Mouse (Mus musculus) WW6 (cell line): ENCODE results near the gene Fgfr2.

Experiments used
- DNase-seq: peaks from one replicate; pipeline ENCODE4 v3.0.0-alpha.2; 2013; ENCODE audit warnings: low read depth, low spot score

The Fgfr2 gene

GRCm38 (mm10) chr7:132236789-132237188 lies 886.4 kb downstream of the Fgfr2 start:
- no peak for DNase-seq

DNA sequence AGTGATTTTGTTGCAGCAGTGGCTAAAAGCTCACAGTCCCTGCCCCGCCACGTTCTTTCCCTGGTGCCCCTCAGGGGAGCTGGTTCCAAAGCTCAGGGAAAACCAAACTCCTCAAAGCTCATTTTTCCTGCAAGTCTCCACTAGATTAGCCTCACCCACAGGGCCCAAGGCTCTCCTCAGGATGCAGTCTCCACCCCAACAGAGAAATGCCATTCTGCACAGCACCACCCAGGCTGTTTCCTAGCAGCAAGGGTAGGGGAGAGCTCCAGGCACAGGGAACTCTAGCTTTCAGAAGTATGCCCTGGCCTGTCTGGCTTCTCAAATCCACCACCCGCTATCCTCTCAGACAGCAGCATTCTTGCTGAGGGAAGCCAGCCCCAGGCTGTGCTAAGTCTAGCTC lies 888.9 kb downstream of the Fgfr2 start:
- DNase-seq: no peak

DNA sequence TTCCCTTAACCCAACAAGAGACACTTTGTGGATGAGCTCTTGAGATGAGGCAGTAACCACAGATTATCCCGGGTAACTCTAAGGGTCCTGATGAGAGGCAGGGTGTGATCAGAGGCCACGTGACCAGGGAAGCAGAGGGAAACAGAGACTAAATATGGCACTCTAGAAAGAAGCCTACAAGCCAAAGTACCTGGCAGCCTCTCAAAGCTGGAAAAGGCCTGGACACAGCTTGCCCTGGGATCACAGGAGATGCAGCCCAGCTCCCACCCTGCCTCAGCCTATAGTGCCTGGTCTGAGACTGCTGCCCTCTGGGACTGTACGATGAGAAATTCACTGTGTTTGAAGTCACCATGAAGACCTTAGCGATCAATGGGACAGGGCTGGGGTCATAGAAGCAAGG lies 889.4 kb downstream of the Fgfr2 start:
- no peak for DNase-seq

- no peak for DNase-seq
Measured at GRCm38 (mm10) chr7:132232937-132233336, 890.2 kb downstream of the Fgfr2 start.

DNA sequence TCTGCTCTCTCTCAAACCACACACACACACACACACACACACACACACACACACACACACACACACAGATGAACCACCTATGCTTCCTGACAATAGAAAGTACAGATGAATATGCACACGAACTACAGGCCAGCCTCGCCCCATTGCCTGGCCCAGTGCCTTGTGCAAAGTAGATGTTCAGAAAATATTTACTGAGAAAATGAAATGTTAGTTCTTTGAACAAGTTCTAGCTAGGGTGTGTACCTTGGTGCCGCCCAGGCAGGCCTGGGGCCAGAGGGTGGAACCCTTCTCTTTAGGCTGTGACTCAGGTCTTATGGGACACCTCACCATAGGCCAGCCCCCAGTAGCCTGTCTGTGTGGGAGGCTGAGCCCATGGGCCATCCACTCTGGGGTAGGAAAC lies 891.7 kb downstream of the Fgfr2 start:
- no peak for DNase-seq

DNA sequence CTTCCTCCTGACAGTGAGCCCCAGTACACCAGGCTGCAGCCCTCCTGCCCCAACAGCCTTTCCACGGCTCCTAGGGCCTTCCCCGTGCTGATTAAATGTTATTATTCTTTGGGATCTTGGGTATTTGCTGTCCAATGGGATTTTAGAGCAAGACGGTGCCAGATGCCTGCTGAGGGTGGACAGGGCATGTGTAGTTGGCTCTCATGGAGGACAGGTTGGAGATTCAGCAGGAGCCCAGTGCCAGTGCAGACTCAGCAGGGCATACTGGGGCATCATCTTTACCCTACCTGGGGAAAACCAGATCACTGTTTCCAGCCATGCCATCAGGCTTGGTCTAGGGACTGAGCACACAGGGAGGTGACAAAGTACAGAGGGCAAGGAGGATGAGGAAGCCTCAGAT lies 892.2 kb downstream of the Fgfr2 start:
- DNase-seq: no peak

DNA sequence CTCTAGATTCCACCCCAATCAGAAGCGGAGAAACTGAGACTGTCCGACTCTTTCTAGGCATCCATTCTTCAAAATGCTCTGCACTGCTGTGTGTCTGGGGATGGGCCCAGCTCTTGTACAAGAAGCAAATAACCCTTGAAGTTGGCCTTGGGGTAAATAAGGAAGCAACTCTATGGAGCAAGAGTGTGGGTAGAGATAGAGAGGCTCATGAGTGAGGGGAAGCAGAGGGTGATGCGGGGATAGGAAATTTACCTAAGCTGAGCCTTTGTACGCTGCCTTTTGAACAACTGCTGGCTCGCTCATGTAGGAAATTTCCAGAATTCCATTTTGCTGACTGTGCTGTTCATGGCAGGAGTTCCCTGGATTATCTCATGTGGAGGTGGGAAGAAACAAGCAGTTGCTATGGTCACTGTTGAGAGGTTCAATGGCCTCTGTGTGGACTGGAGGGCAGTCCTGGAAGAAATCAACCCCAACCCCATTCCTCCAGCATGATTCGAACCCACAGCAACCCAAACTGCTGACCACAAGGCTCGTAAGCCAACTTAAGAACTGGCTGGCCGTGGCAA lies 896.0 kb downstream of the Fgfr2 start:
- DNase-seq: no peak

- DNase-seq: peak; percentile 53
Measured at GRCm38 (mm10) chr7:132226379-132227074, 896.6 kb downstream of the Fgfr2 start.

DNA sequence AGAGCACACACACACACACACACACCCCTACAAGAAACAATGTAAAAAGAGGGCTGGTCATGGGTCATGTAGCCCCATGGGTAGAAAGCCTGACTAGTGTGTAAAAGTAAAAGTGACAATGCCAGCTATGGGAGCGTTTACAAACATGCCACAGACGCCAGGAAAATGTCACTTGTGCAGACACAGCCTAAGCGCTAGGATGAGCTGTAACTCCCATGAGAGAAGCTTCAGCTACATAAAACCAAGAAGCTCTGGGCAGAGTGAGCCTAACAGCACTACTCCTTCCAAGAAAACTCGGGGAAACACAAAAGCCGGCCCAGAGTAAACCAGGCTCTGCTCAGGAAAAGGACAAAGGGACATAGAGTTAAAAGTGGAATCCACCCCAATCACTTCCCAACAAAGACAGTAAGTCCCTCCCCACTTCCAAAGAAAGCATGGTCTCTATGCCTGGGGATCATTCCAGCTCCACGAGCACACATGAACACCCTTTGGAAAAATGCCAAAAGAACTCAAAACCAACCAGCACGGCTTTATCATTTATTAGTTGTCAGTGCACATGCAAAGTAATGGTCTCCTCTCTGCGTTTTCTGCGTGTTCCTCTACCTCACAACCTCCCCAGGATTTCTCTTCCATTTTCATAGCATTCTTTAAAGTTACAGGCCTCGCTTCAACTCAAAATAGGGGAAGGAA lies 899.6 kb downstream of the Fgfr2 start:
- no peak for DNase-seq

- no peak for DNase-seq
Measured at GRCm38 (mm10) chr7:132214031-132214430, 909.1 kb downstream of the Fgfr2 start.

- peak; percentile 14 for DNase-seq
Measured at GRCm38 (mm10) chr7:132213460-132213859, 909.7 kb downstream of the Fgfr2 start.

DNA sequence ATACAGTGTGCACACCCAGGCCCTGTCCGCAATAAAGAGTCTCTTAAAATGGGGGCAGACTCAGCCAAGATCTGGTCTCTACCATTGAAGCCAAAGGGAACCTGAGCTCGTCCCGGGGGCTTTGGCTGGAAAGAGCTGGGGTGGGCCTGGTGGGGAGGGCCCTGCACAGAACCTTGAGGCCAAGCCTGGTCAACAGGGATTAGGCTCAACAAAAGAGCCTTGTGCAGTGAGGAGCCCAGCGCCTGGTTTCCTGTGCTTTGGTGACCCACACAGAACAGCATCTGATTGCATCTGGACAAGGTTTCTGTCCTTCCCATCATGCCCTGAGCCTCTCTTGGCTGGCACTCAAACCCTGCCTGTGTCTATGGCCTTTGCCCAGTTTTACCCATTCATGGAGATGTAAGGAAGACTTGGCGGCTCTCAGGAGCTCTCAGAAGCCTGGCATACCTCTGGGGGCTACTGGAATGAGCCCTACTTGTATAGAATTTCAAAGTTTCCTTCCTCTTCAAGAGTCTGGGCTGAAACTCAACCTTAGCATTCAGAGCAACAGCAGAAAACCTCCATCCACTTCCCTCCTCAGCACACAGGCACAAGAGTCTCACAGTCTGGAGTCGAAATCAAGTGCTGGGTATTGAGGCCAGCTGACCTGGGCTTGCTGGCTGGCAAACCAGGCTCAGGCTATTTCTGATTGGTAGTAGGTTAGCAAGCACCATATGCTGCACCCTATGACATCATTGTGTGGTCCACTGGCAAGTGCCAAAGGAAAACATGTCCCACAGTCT lies 911.0 kb downstream of the Fgfr2 start:
- no peak for DNase-seq

DNA sequence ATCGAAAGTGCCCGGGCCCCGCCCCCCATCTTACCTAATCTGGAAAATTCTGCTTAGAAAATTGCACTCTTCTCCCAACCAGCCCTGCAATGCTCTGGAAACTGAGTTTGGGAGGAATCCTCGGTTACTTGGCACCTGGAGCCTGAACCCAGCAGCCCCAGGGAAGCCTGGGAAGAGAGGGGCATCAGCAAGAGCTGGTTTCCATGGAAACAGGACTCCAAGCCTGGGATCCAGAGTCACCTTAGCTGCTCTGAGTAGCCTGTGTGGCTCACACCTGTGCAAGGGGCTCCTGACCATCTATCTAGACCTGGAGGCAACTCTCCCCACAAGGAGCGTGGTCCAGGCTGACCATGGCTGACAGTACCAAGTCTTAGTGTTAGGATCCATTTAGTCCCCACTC lies 912.5 kb downstream of the Fgfr2 start:
- no peak for DNase-seq

DNA sequence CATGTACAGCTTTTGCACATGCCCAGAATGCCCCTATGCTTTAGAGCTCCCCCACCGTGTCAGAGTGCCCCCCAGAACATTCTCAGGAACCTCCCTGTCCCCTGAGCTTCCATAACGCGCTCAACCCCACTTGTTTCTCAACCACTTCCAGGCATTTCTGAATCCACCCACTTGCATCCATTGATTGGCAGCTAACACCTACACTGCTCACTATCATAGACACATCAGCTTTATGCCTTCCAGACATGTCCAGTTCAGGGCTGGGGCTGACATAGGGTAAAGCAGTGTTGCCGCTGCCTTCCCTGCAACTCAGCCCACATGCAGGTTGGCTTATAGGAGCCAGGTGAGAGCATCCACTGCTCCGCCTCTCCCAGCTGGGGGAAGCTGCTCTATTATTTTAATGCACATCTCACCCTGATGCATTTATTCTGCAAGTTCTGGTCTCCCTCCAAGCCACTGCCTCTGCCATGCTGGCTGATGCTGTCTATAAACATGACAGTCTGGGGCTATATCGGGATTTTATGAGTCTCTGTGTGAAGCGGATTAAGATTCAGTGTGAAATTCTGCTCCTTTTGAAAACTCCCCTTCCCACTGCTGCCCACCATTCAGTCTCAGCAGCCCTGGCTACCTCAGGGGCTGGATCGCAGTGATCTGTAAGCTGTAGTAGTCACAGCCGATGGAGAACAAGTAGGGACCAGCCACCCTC lies 914.1 kb downstream of the Fgfr2 start:
- DNase-seq: no peak

DNA sequence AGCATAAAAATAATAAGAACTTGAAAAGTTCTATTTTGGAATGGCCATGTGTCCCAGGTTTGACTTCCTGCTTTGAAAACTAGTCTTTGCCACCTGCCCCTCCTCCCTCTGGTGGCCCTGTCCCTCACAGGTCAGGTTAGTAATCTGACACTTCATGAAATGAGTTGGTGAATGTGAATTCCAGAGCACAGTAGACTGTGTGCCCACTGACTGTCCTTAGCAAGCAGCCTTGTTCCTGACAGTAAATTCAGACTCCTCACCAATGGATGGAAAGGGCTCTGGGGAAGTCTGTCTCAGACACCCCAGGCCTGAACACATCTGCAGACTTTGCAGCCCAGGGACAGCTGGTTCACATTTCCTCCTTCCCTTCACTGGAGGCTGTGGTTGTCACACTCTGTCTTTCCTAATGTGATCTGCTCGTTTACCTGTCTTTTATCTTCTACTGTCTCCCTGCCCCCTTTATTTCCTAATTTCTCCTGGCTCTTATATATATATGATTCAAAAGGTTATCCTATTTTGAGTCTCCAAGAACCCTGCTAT lies 919.0 kb downstream of the Fgfr2 start:
- no peak for DNase-seq

DNA sequence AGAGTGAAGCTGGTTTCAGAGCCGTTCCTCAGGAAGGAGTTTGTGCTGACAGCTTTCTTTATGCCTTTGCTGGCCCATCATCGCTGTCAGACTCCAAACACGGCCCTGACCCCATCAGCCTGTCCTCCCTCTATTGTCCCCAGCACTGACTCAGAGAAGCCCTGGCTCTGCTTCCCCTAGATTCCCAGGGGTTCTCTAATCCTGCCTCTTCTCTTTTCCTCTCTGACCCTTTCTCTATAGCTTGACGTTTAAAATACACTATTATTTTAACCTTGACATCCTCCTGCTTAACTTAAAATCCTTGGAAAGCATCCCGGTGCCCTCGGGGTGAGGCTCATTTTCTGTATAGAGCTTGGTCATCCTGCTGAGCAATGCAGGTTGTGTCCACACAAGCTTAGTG lies 923.5 kb downstream of the Fgfr2 start:
- no peak for DNase-seq

- no peak for DNase-seq
Measured at GRCm38 (mm10) chr7:132198806-132199205, 924.3 kb downstream of the Fgfr2 start.

GRCm38 (mm10) chr7:132197817-132198475 lies 925.2 kb downstream of the Fgfr2 start:
- DNase-seq: no peak

GRCm38 (mm10) chr7:132196581-132196980 lies 926.6 kb downstream of the Fgfr2 start:
- no peak for DNase-seq

- DNase-seq: no peak
Measured at GRCm38 (mm10) chr7:132193606-132194005, 929.5 kb downstream of the Fgfr2 start.

DNA sequence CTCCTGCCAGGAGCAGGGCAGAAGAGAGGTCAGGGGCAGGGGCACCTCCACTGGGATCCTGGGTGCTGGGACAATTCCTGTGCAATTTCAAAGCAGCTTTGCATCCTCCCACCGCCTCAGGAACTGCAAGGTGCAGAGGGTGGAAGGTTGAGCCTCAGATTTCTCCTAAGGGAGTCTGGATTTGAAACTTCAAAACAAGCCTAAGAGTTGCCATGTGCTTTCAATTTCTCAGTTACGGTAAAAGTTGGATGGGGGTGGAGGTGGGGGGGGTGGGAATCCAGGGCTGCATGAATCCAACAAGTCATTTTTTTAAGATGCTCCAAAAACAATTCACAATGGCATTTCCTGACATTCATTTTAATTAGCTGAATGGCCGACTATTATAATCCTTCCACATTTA lies 935.7 kb downstream of the Fgfr2 start:
- no peak for DNase-seq
